Mouse (Mus musculus): Measurements from ENCODE around the gene Tmed9. TPM values are rescaled to one million over a fixed set of nuclear protein-coding genes. Genes with fewer than 3 reads are reported as not detected.
A peak's percentile ranks its signal among the peaks of the same experiment; 100 is the strongest.

Gene Tmed9
- total and polyA plus RNA-seq, 2 experiments: 45.2 to 62.2 TPM

DNA sequence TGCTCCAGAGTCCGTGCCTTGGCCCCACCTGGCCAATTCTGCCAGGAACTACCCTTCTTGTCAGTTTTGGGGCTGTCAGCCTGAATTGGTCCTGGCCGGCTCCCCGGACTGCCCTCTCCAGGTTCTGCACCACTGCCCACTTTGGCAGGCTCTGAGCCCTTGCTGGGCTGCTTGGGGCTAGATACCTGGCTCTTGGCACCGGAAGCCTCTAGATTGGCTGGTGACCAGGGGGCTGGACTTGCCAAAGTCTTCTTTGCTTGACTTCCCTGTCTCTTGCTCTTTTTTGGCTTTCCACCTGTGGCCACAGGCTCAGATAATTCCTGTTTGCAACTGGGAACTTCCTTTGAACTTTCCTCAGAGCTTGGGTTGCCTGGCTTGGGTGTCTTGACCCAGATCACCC, 30.6 kb upstream of the Tmed9 start:
- Histone ChIP-seq H3K4me3 (ENCODE audit: insufficient read depth, low read depth, low read length) (no peak overlapping the region), H3K79me2 (ENCODE audit: control insufficient read depth, insufficient read depth, low read length) (no peaks in the 10 kb centered on the region), H3K27ac (replicated peaks; ENCODE audit: insufficient read depth, low read depth, low read length) (no peak overlapping the region), H3K36me3 (ENCODE audit: control insufficient read depth, insufficient read depth, low read length) (peaks cover 31% of the 10 kb centered on the region), H3K4me1 (ENCODE audit: control insufficient read depth, insufficient read depth, low read length) (no peaks in the 10 kb centered on the region), H3K27me3 (ENCODE audit: control insufficient read depth, insufficient read depth, low read length) (no peaks in the 10 kb centered on the region), H3K9ac (ENCODE audit: low read depth, low read length) (no peak overlapping the region)
- DNase-seq (ENCODE audit: extremely low read depth, low read depth, low spot score): peak; percentile 26
- TF ChIP-seq POLR2A (IDR thresholded peaks at IDR 0.05; ENCODE audit: extremely low read depth, insufficient read depth, low read length) (no peak), CTCF (IDR thresholded peaks at IDR 0.05; ENCODE audit: low read depth, low read length) (no peak)
- WGBS: 79% methylated on average over 4 of the region's 4 CpGs

GRCm38 (mm10) chr13:55543447-55543846, 30.1 kb upstream of the Tmed9 start:
- no peak for DNase-seq (ENCODE audit: extremely low read depth, low read depth, low spot score)
- Histone ChIP-seq H3K27me3 (ENCODE audit: control insufficient read depth, insufficient read depth, low read length) (no peaks in the 10 kb centered on the region), H3K9ac (ENCODE audit: low read depth, low read length) (no peak overlapping the region), H3K27ac (replicated peaks; ENCODE audit: insufficient read depth, low read depth, low read length) (no peak overlapping the region), H3K4me3 (ENCODE audit: insufficient read depth, low read depth, low read length) (no peak overlapping the region), H3K79me2 (ENCODE audit: control insufficient read depth, insufficient read depth, low read length) (no peaks in the 10 kb centered on the region), H3K4me1 (ENCODE audit: control insufficient read depth, insufficient read depth, low read length) (no peaks in the 10 kb centered on the region), H3K36me3 (ENCODE audit: control insufficient read depth, insufficient read depth, low read length) (peaks cover 31% of the 10 kb centered on the region)
- TF ChIP-seq CTCF (IDR thresholded peaks at IDR 0.05; ENCODE audit: low read depth, low read length) (no peak), POLR2A (IDR thresholded peaks at IDR 0.05; ENCODE audit: extremely low read depth, insufficient read depth, low read length) (no peak)
- 90% methylated on average over 8 of the region's 8 CpGs for WGBS

DNA sequence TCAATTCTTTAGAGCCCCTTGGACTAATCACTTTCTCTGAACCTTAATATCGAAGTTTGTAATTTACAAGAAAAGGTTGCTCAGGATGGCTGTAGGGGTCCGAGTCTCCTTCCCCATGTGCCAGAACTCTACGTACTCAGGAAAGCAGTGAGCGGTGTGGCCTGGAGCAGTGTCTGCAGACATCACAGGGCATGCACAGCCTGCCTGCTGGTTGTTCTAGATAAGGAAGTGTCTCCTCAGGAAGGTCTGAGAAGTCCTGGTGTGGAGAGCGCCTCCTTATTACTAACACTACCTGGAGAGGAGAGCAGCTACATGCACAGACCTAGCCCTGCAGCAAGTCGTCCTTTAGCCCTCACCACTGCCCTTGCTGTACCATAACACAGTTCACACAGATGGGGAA, 28.7 kb upstream of the Tmed9 start:
- peaks cover 31% of the 10 kb centered on the region for H3K36me3 ChIP-seq (ENCODE audit: control insufficient read depth, insufficient read depth, low read length)
- no peaks in the 10 kb centered on the region for H3K27me3 ChIP-seq (ENCODE audit: control insufficient read depth, insufficient read depth, low read length)
- no peak overlapping the region for H3K9ac ChIP-seq (ENCODE audit: low read depth, low read length)
- TF ChIP-seq CTCF (IDR thresholded peaks at IDR 0.05; ENCODE audit: low read depth, low read length): no peak
- no peak for TF ChIP-seq POLR2A (IDR thresholded peaks at IDR 0.05; ENCODE audit: extremely low read depth, insufficient read depth, low read length)
- no peaks in the 10 kb centered on the region for H3K4me1 ChIP-seq (ENCODE audit: control insufficient read depth, insufficient read depth, low read length)
- no peak overlapping the region for H3K27ac ChIP-seq (replicated peaks; ENCODE audit: insufficient read depth, low read depth, low read length)
- 91% methylated on average over 6 of the region's 6 CpGs for WGBS
- H3K79me2 ChIP-seq (ENCODE audit: control insufficient read depth, insufficient read depth, low read length): no peaks in the 10 kb centered on the region
- DNase-seq (ENCODE audit: extremely low read depth, low read depth, low spot score): no peak
- H3K4me3 ChIP-seq (ENCODE audit: insufficient read depth, low read depth, low read length): no peak overlapping the region

- WGBS: 94% methylated on average over 2 of the region's 2 CpGs
Measured at GRCm38 (mm10) chr13:55547916-55548315, 25.6 kb upstream of the Tmed9 start.

DNA sequence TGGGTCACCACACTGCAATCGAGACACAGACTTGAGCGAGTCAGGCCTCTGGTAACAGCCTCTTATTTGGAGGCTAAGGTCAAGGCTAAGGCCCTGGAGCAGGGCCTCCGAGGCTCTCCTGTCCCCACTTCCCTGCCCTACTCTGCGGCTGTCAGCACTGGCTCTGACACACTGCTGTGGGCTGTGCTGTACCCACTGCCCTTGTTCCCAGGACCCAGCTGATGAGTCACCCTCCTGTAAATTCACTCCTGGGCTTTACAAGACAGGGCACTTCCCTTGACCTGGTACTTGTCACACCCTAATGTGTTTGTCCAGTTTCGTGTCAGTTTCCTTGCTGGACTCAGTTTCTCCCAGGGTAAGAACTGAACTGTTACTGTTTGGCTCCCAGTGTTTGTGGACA, 25.1 kb upstream of the Tmed9 start:
- 87% methylated on average over 5 of the region's 5 CpGs for WGBS
- Histone ChIP-seq H3K9ac (ENCODE audit: low read depth, low read length) (no peak overlapping the region), H3K4me1 (ENCODE audit: control insufficient read depth, insufficient read depth, low read length) (no peaks in the 10 kb centered on the region), H3K27me3 (ENCODE audit: control insufficient read depth, insufficient read depth, low read length) (no peaks in the 10 kb centered on the region), H3K79me2 (ENCODE audit: control insufficient read depth, insufficient read depth, low read length) (no peaks in the 10 kb centered on the region; the same call in 1 of the 2 replicates), H3K27ac (replicated peaks; ENCODE audit: insufficient read depth, low read depth, low read length) (no peak overlapping the region), H3K4me3 (ENCODE audit: insufficient read depth, low read depth, low read length) (no peak overlapping the region), H3K36me3 (ENCODE audit: control insufficient read depth, insufficient read depth, low read length) (peaks cover 30% of the 10 kb centered on the region; the same call in 1 of the 2 replicates)
- TF ChIP-seq POLR2A (IDR thresholded peaks at IDR 0.05; ENCODE audit: extremely low read depth, insufficient read depth, low read length) (no peak), CTCF (IDR thresholded peaks at IDR 0.05; ENCODE audit: low read depth, low read length) (no peak)
- no peak for DNase-seq (ENCODE audit: extremely low read depth, low read depth, low spot score)

More at GRCm38 (mm10) chr13:55547916-55548315, 25.6 kb upstream of the Tmed9 start:
- no peak for DNase-seq (ENCODE audit: extremely low read depth, low read depth, low spot score)
- H3K4me1 ChIP-seq (ENCODE audit: control insufficient read depth, insufficient read depth, low read length): no peaks in the 10 kb centered on the region
- TF ChIP-seq CTCF (IDR thresholded peaks at IDR 0.05; ENCODE audit: low read depth, low read length) (no peak), POLR2A (IDR thresholded peaks at IDR 0.05; ENCODE audit: extremely low read depth, insufficient read depth, low read length) (no peak)
- no peak overlapping the region for H3K9ac ChIP-seq (ENCODE audit: low read depth, low read length)
- no peak overlapping the region for H3K4me3 ChIP-seq (ENCODE audit: insufficient read depth, low read depth, low read length)
- H3K27ac ChIP-seq (replicated peaks; ENCODE audit: insufficient read depth, low read depth, low read length): no peak overlapping the region
- H3K36me3 ChIP-seq (ENCODE audit: control insufficient read depth, insufficient read depth, low read length): peaks cover 30% of the 10 kb centered on the region; the same call in 1 of the 2 replicates
- no peaks in the 10 kb centered on the region for H3K27me3 ChIP-seq (ENCODE audit: control insufficient read depth, insufficient read depth, low read length)
- no peaks in the 10 kb centered on the region; the same call in 1 of the 2 replicates for H3K79me2 ChIP-seq (ENCODE audit: control insufficient read depth, insufficient read depth, low read length)

- Histone ChIP-seq H3K27ac (replicated peaks; ENCODE audit: insufficient read depth, low read depth, low read length) (no peak overlapping the region), H3K27me3 (ENCODE audit: control insufficient read depth, insufficient read depth, low read length) (no peaks in the 10 kb centered on the region), H3K9ac (ENCODE audit: low read depth, low read length) (no peak overlapping the region), H3K36me3 (ENCODE audit: control insufficient read depth, insufficient read depth, low read length) (peaks cover 27% of the 10 kb centered on the region; the same call in 1 of the 2 replicates), H3K4me3 (ENCODE audit: insufficient read depth, low read depth, low read length) (no peak overlapping the region), H3K79me2 (ENCODE audit: control insufficient read depth, insufficient read depth, low read length) (no peaks in the 10 kb centered on the region; the same call in 1 of the 2 replicates), H3K4me1 (ENCODE audit: control insufficient read depth, insufficient read depth, low read length) (no peaks in the 10 kb centered on the region)
- 94% methylated on average over 15 of the region's 15 CpGs for WGBS
- DNase-seq (ENCODE audit: extremely low read depth, low read depth, low spot score): no peak
- TF ChIP-seq CTCF (IDR thresholded peaks at IDR 0.05; ENCODE audit: low read depth, low read length): no peak
- TF ChIP-seq POLR2A (IDR thresholded peaks at IDR 0.05; ENCODE audit: extremely low read depth, insufficient read depth, low read length): no peak
Measured at GRCm38 (mm10) chr13:55549061-55549460, 24.5 kb upstream of the Tmed9 start.

Data from liver, adult 2 months (tissue).